ENCODE assay signal across 8 mouse cellular contexts in genomic region chr4:55480322-55480767, GRCm38 (mm10). TPM values are rescaled to one million over a fixed set of nuclear protein-coding genes. Genes with fewer than 3 reads are reported as not detected.
A peak's percentile ranks its signal among the peaks of the same experiment; 100 is the strongest.
DNase-seq lines count a peak whose midpoint lies in the region; ATAC-seq and TF ChIP-seq lines count a peak whose summit lies in the region.

No protein-coding gene starts in this region.

- no peak for TF ChIP-seq POLR2A in ES-Bruce4 (IDR thresholded peaks at IDR 0.05; ENCODE audit: insufficient read depth, low read length)
- TF ChIP-seq POLR2A in lung, adult 2 months (IDR thresholded peaks at IDR 0.05; ENCODE audit: borderline replicate concordance, extremely low read depth, low read depth, low read length), result no peak
- no peak for TF ChIP-seq POLR2A in olfactory bulb, adult 2 months (IDR thresholded peaks at IDR 0.05; ENCODE audit: insufficient read depth, low read depth, low read length)

- H3K4me1 ChIP-seq in ES-Bruce4 (ENCODE audit: control insufficient read depth, insufficient read depth, low read length), result peaks cover 15% of the 10 kb centered on the region
- H3K4me1 ChIP-seq in hindbrain, embryonic 11.5 days (replicated peaks; ENCODE audit: control insufficient read depth, insufficient read depth, low read length), result no peaks in the 10 kb centered on the region
- H3K4me1 ChIP-seq in lung, adult 2 months (ENCODE audit: control insufficient read depth, insufficient read depth, low read length), result no peaks in the 10 kb centered on the region
- H3K4me1 ChIP-seq in olfactory bulb, adult 2 months (ENCODE audit: control insufficient read depth, insufficient read depth, low read length), result peaks cover 15% of the 10 kb centered on the region

- TF ChIP-seq CTCF in ES-Bruce4 (IDR thresholded peaks at IDR 0.05; ENCODE audit: low read depth, low read length), result peak; percentile 90
- peak; percentile 85 for TF ChIP-seq CTCF in lung, adult 2 months (IDR thresholded peaks at IDR 0.05; ENCODE audit: insufficient read depth, low read length)
- peak; percentile 83 for TF ChIP-seq CTCF in olfactory bulb, adult 2 months (IDR thresholded peaks at IDR 0.05; ENCODE audit: insufficient read depth, low read depth, low read length)

- H3K27ac ChIP-seq in ES-Bruce4 (ENCODE audit: insufficient read depth, low read length), result peak overlapping the region; percentile 63
- H3K27ac ChIP-seq in hindbrain, embryonic 11.5 days (ENCODE audit: low read depth, low read length), result no peak overlapping the region
- no peak overlapping the region for H3K27ac ChIP-seq in olfactory bulb, adult 2 months (ENCODE audit: insufficient read depth, low read depth, low read length)

- peak; percentile 91 for ATAC-seq in frontal cortex, adult (ENCODE audit: low TSS enrichment)
- ATAC-seq in hindbrain, embryonic 11.5 days (ENCODE audit: low FRiP score), result peak; percentile 77

- no peaks in the 10 kb centered on the region for H3K27me3 ChIP-seq in ES-Bruce4 (ENCODE audit: control insufficient read depth, insufficient read depth, low read length, poor library complexity, severe bottlenecking)
- H3K27me3 ChIP-seq in hindbrain, embryonic 11.5 days (ENCODE audit: control insufficient read depth, insufficient read depth, low read length), result no peaks in the 10 kb centered on the region

- H3K9ac ChIP-seq in ES-Bruce4 (ENCODE audit: low read depth, poor library complexity, severe bottlenecking), result peak overlapping the region; percentile 62
- no peak overlapping the region for H3K9ac ChIP-seq in hindbrain, embryonic 11.5 days (ENCODE audit: low read depth, low read length)

- peak overlapping the region; percentile 76 for H3K4me3 ChIP-seq in ES-Bruce4 (ENCODE audit: low read depth, low read length)
- peak overlapping the region; percentile 10 for H3K4me3 ChIP-seq in hindbrain, embryonic 11.5 days (ENCODE audit: low read depth, low read length)
- H3K4me3 ChIP-seq in lung, adult 2 months (replicated peaks; ENCODE audit: extremely low read depth, low read depth, low read length), result no peak overlapping the region
- peak overlapping the region; percentile 12; the same call in 1 of the 2 replicates for H3K4me3 ChIP-seq in olfactory bulb, adult 2 months (ENCODE audit: insufficient read depth, low read depth, low read length)

- 16% methylated on average over 25 of the region's 25 CpGs for WGBS in hindbrain, embryonic 11.5 days
- 24% methylated on average over 25 of the region's 25 CpGs for WGBS in lung, adult 2 months
- WGBS in olfactory bulb, adult 2 months, result 16% methylated on average over 25 of the region's 25 CpGs

- H3K36me3 ChIP-seq in ES-Bruce4 (ENCODE audit: control insufficient read depth, insufficient read depth, low read length, poor library complexity, severe bottlenecking), result no peaks in the 10 kb centered on the region
- H3K36me3 ChIP-seq in hindbrain, embryonic 11.5 days (ENCODE audit: control insufficient read depth, insufficient read depth, low read length), result no peaks in the 10 kb centered on the region

- H3K4me2 ChIP-seq in hindbrain, embryonic 11.5 days (replicated peaks; ENCODE audit: low read depth, low read length), result peak overlapping the region; percentile 37

- no peaks in the 10 kb centered on the region for H3K9me3 ChIP-seq in ES-Bruce4 (replicated peaks; ENCODE audit: control insufficient read depth, insufficient read depth, low read length, poor library complexity, severe bottlenecking)
- H3K9me3 ChIP-seq in hindbrain, embryonic 11.5 days (ENCODE audit: control insufficient read depth, low read length), result no peaks in the 10 kb centered on the region

- peak; percentile 31 for DNase-seq in cerebellum, adult 9-10 months
- DNase-seq in hindbrain, embryonic 11.5 days (ENCODE audit: low spot score), result peak; percentile 92
- peak; percentile 18 to 63 for DNase-seq in layer of hippocampus, adult 8-10 months (ENCODE audit: low spot score in 2 of 2)
- DNase-seq in lung, adult 2 months, result peak; percentile 72
- DNase-seq in thymus, adult 18-20 months, result peak; percentile 26 to 33

- peak; percentile 69; the same call in 1 of the 2 replicates for TF ChIP-seq EP300 in ES-Bruce4 (IDR thresholded peaks at IDR 0.05; ENCODE audit: insufficient read depth, low read depth, low read length)

RNA-seq across cellular contexts. Expression of gene Klf4, which starts 51.9 kb away (rescaled TPM):
- polyA plus RNA-seq in ES-Bruce4 (2011; ENCODE audit: insufficient read depth, insufficient read length, low read depth, missing spikeins), result 59.2 and 63.3 TPM in 2 replicates
- 1.6 and 2.2 TPM in 2 replicates for polyA plus RNA-seq in hindbrain, embryonic 11.5 days (2014; fragmentation: Nextera tagmentation; extraction: Ambion mirVana)
- 1 to 10 TPM; 5.8 to 8.6 (median 6.8) TPM for total RNA-seq in layer of hippocampus, adult 8-10 months (2022)
- 140 and 188 TPM in 2 replicates for polyA plus RNA-seq in lung, adult 2 months (2012; rRNA removed)
- not detected in 2 replicates for polyA plus RNA-seq in olfactory bulb, adult 2 months (2012; ENCODE audit: insufficient read depth, insufficient read length, low replicate concordance, missing spikeins)

Comparison
In these comparisons a context has a peak if more than half of its experiments do, and no peak if none do; other contexts are left out.
1. DNase-seq: peak in every context shown above with its lines; median percentile 92 in hindbrain, embryonic 11.5 days; 72 in lung, adult 2 months; 40 in layer of hippocampus, adult 8-10 months; 31 in cerebellum, adult 9-10 months; 30 in thymus, adult 18-20 months.
2. RNA of gene Klf4, which starts 51.9 kb away (polyA plus RNA-seq): 140 to 188 TPM in lung, adult 2 months and 59.2 to 63.3 TPM in ES-Bruce4; 1.6 to 2.2 TPM in hindbrain, embryonic 11.5 days and not detected in olfactory bulb, adult 2 months; every median in the first group is over 10 times any median in the second.
3. Peak in every context shown above with its lines, with median percentiles within 50 percentile points of each other: CTCF ChIP-seq.